Mouse (Mus musculus) frontal cortex, postnatal 25 days (tissue): Measurements from ENCODE around the gene Rpp21.

Source experiments
- DNase-seq, 2 experiments: peaks; one replicate each; pipeline ENCODE4 v3.0.0; 2022; ENCODE audit warnings: low spot score in 2 of 2

Rpp21 gene

GRCm38 (mm10) chr17:36257969-36258368 is at the start of gene Rpp21:
TSS of gene Rpp21 (minus strand) at chr17:36258069.
- no peak for DNase-seq

DNA sequence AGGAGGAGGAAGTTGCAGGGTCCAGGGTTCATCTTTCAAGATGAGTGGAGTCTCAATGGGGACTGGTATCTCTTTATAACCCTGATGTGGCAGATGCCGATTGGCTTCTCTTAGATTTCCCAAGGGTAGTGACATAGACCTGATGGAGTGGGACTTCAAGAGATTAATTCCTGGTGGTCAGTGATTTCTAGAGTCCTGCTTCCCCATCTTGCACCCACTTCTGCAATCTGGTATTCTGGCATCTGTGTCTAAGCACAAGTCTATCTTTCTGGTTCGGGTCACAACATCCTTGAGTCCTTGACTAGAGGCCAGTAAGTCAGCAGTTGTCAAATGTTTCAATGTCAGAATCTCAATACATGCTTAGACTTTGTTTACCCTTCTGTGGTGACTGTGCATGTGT is 28.5 kb upstream of the Rpp21 start, which contains the start of gene H2-M10.2:
H2-M10.2 (minus strand) TSS at position 101 of the 400 bp plus-strand sequence.
- DNase-seq, result no peak

DNA sequence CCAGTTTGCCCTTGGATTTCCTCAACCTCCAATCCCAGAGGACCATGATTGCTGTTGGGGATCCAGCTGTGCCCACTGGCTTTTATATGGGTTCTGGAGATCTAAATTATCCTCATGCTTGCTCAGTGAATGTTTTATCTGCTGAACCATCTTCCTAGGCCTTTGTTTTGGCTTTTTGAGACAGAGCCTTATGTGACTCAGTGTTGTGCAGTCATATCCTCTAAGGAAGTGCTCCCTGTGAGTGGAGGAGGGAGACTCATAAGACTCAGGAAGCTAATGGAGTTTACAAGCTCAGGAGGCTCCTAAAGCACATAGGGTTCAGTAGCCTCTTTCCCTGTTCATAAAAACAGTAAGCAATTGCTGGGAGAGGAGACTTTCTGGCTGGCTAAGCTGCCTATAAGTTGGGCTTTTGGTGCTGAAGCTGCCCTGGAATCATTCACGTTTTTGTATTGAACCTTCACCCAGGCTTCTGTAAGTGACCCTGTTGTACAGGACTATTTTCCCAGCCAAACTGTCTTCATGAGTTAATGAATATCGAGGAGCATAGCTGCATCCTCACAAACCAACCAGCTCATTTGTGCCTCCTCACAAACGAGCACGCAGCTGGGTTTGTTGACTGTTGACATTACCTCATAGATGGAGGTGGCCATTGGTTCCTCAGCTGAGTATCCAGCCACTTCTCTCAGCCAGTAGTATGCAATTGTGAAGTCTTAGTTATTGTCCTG is 23.8 kb upstream of the Rpp21 start:
- DNase-seq, result no peak

DNA sequence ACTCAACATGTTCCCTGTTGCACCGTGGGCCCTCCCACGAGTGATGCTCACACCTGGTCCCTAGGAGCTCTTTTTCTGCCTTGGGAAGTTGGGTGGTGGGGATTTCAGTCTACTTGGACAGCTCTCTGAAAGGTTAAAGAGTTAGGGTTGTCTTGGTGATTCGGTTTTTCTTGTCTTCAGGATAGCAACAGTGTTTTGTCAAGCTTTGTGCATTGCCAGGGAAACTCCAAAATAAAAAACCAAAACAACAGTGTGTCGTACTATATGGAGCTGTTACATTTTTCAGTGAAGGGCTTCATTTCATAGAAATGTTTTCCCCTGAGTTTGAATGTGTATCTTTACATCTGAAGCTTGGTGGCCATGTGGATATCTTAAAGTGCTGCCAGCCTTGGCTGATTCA is 16.9 kb upstream of the Rpp21 start:
- DNase-seq, result no peak

- no peak for DNase-seq
These were observed 15.9 kb upstream of the Rpp21 start for GRCm38 (mm10) chr17:36273796-36274195.

GRCm38 (mm10) chr17:36272643-36273366 is 14.9 kb upstream of the Rpp21 start:
- no peak for DNase-seq

GRCm38 (mm10) chr17:36271586-36272256 is 13.9 kb upstream of the Rpp21 start, which contains the start of gene Trim39:
TSS of gene Trim39 (minus strand) at chr17:36272247.
- peak; percentile 79 for DNase-seq

GRCm38 (mm10) chr17:36270956-36271585 is 13.2 kb upstream of the Rpp21 start:
- DNase-seq, result peak; percentile 84 to 87

- no peak for DNase-seq
These were observed 8.0 kb upstream of the Rpp21 start for GRCm38 (mm10) chr17:36265834-36266233.

DNA sequence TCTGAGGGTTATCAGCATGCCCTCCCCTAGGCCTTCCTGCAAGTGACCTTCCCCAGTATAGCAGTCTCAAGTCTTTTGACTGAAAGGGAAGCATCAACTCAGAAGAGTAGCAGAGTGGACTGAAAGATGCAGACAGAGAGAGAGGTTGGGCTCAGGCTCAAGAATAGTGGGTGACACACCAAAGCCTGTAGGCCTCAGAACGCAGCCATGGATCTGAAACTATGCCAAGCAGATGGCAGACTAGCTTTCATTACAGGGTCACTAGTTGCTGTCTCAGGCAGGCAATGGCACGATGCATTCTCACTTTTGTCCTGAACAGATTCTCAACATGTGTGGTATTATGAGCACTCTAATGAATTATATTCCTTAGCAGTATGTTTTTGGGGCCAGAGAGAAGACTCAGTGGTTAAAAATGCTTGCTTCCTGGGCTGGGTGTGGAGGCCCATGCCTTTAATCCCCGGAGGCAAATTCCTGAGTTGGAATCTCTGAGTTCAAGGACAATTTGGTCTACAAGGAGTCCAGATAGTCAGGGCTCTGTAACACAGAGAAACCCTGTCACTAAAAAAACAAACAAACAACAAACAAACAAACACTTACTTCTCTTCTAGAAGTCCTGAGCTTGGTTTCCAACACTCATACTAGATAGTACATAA is 6.5 kb upstream of the Rpp21 start:
- no peak for DNase-seq

GRCm38 (mm10) chr17:36261511-36262166 is 3.8 kb upstream of the Rpp21 start:
- DNase-seq, result no peak

- peak; percentile 67 to 75 for DNase-seq
These were observed 475 bp downstream of the Rpp21 start for GRCm38 (mm10) chr17:36257241-36257947.

GRCm38 (mm10) chr17:36253087-36253600 is 4.7 kb downstream of the Rpp21 start:
- DNase-seq, result no peak

DNA sequence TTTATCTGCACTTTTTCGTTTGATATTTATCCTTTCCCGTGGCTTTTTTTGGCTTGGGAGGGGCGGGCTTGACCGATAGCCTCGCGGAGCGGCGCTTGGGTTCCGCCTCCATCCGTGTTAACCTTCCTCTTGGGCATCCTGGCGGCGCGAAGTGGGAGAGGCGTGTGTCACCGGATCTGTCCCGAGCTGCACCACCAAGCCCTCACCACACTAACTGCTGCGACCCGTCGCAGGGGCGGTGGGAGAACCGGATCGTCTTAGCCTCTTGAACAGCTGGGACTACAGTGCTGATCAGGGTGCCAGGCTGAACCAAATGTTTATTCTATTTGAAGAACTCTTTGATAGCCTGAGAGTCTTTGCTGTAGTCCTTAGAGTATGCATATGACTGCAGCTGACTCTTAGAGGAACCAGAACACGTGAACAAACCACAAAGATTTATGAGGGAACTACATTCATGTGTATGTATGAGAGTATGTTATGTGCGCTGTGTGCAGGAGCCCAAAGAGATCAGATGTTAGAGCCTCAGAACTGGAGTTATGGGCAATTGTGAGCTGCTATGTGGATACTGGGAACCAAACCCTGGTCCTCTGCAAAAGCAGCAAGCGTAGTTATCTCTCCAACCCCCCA is 5.5 kb downstream of the Rpp21 start:
- DNase-seq, result no peak

- DNase-seq, result no peak
These were observed 9.0 kb downstream of the Rpp21 start for GRCm38 (mm10) chr17:36248886-36249285.

DNA sequence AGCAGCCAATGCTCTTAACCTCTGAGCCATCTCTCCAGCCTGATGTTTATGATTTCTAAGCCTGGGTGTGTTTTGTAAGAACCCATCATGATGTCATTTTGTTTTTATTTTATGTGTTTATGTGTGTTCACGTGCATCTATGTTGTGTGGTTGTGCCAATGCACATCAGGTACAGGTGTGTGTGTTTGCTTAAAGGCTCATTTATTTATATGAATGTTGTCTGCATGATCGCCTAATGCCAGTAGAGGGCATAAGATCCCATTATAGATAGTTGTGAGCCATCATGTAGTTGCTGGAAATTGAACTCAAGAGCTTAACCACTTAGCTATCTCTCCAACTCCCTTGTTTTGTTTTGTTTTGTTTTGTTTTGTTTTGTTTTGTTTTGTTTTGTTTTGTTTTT is 12.1 kb downstream of the Rpp21 start:
- DNase-seq, result no peak

DNA sequence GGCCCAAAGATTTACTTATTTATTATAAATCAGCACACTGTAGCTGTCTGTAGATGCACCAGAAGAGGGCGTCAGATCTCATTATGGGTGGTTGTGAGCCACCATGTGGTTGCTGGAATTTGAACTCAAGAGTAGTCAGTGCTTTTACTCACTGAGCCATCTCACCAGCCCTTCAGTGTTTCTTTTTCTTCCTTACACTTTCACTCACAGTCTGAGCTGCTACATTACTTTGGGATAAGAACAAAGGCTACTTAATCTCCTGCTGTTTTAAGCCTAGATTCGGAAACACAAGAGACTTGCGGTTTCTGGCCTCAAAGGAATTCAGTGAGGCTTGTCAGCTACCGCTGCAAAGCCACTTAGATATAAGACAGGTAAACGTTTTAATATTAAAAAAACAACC is 13.8 kb downstream of the Rpp21 start:
- no peak for DNase-seq

- DNase-seq, result no peak
These were observed 17.1 kb downstream of the Rpp21 start for GRCm38 (mm10) chr17:36240637-36241213.

GRCm38 (mm10) chr17:36237321-36237921 is 20.4 kb downstream of the Rpp21 start:
- no peak for DNase-seq
